Mouse (Mus musculus): Measurements from ENCODE around the gene Trpm8. TPM values are rescaled to one million over a fixed set of nuclear protein-coding genes. Genes with fewer than 3 reads are reported as not detected.

Gene Trpm8
- polyA plus RNA-seq, 1 experiment from 2014 or later = not detected

- Histone ChIP-seq H3K27me3 (ENCODE audit: control insufficient read depth, insufficient read depth, low read length) (no peaks in the 10 kb centered on the region), H3K4me3 (ENCODE audit: low read length) (no peak overlapping the region), H3K9ac (ENCODE audit: low read depth, low read length) (no peak overlapping the region), H3K4me2 (replicated peaks; ENCODE audit: low read depth, low read length) (no peak overlapping the region), H3K4me1 (ENCODE audit: control insufficient read depth, insufficient read depth, low read length) (no peaks in the 10 kb centered on the region), H3K9me3 (ENCODE audit: control insufficient read depth, low read length) (peaks cover 89% of the 10 kb centered on the region), H3K27ac (ENCODE audit: low read depth, low read length) (no peak overlapping the region), H3K36me3 (ENCODE audit: control insufficient read depth, insufficient read depth, low read length) (no peaks in the 10 kb centered on the region)
- 61% methylated on average over 5 of the region's 5 CpGs for WGBS
- no peak for ATAC-seq (ENCODE audit: low FRiP score, low TSS enrichment)
Measured at GRCm38 (mm10) chr1:88243861-88244260, 33.6 kb upstream of the Trpm8 start.

- H3K9ac ChIP-seq (ENCODE audit: low read depth, low read length) = no peak overlapping the region
Measured at GRCm38 (mm10) chr1:88245881-88246280, 31.6 kb upstream of the Trpm8 start.

GRCm38 (mm10) chr1:88246386-88246785 lies 31.1 kb upstream of the Trpm8 start:
- no peak overlapping the region for H3K4me2 ChIP-seq (replicated peaks; ENCODE audit: low read depth, low read length)
- no peaks in the 10 kb centered on the region for H3K36me3 ChIP-seq (ENCODE audit: control insufficient read depth, insufficient read depth, low read length)
- peaks cover 83% of the 10 kb centered on the region for H3K9me3 ChIP-seq (ENCODE audit: control insufficient read depth, low read length)
- no peaks in the 10 kb centered on the region for H3K27me3 ChIP-seq (ENCODE audit: control insufficient read depth, insufficient read depth, low read length)
- ATAC-seq (ENCODE audit: low FRiP score, low TSS enrichment) = no peak
- no peak overlapping the region for H3K27ac ChIP-seq (ENCODE audit: low read depth, low read length)
- no peak overlapping the region for H3K4me3 ChIP-seq (ENCODE audit: low read length)
- H3K4me1 ChIP-seq (ENCODE audit: control insufficient read depth, insufficient read depth, low read length) = no peaks in the 10 kb centered on the region
- WGBS = 52% methylated on average over 6 of the region's 6 CpGs
- H3K9ac ChIP-seq (ENCODE audit: low read depth, low read length) = no peak overlapping the region

More at GRCm38 (mm10) chr1:88245881-88246280, 31.6 kb upstream of the Trpm8 start:
- Histone ChIP-seq H3K27me3 (ENCODE audit: control insufficient read depth, insufficient read depth, low read length) (no peaks in the 10 kb centered on the region), H3K27ac (ENCODE audit: low read depth, low read length) (no peak overlapping the region), H3K36me3 (ENCODE audit: control insufficient read depth, insufficient read depth, low read length) (no peaks in the 10 kb centered on the region), H3K4me3 (ENCODE audit: low read length) (no peak overlapping the region), H3K9me3 (ENCODE audit: control insufficient read depth, low read length) (peaks cover 87% of the 10 kb centered on the region), H3K4me2 (replicated peaks; ENCODE audit: low read depth, low read length) (no peak overlapping the region), H3K4me1 (ENCODE audit: control insufficient read depth, insufficient read depth, low read length) (no peaks in the 10 kb centered on the region)
- no peak for ATAC-seq (ENCODE audit: low FRiP score, low TSS enrichment)
- WGBS = 77% methylated on average over 6 of the region's 6 CpGs

GRCm38 (mm10) chr1:88247660-88248059 lies 29.8 kb upstream of the Trpm8 start:
- 46% methylated on average over 2 of the region's 2 CpGs for WGBS
- H3K4me3 ChIP-seq (ENCODE audit: low read length) = no peak overlapping the region
- H3K27me3 ChIP-seq (ENCODE audit: control insufficient read depth, insufficient read depth, low read length) = no peaks in the 10 kb centered on the region
- no peak for ATAC-seq (ENCODE audit: low FRiP score, low TSS enrichment)
- no peak overlapping the region for H3K9ac ChIP-seq (ENCODE audit: low read depth, low read length)
- no peaks in the 10 kb centered on the region for H3K4me1 ChIP-seq (ENCODE audit: control insufficient read depth, insufficient read depth, low read length)
- no peak overlapping the region for H3K27ac ChIP-seq (ENCODE audit: low read depth, low read length)
- H3K9me3 ChIP-seq (ENCODE audit: control insufficient read depth, low read length) = peaks cover 84% of the 10 kb centered on the region
- H3K36me3 ChIP-seq (ENCODE audit: control insufficient read depth, insufficient read depth, low read length) = no peaks in the 10 kb centered on the region
- H3K4me2 ChIP-seq (replicated peaks; ENCODE audit: low read depth, low read length) = no peak overlapping the region

GRCm38 (mm10) chr1:88248658-88249057 lies 28.8 kb upstream of the Trpm8 start:
- no peaks in the 10 kb centered on the region for H3K36me3 ChIP-seq (ENCODE audit: control insufficient read depth, insufficient read depth, low read length)
- 72% methylated on average over 4 of the region's 4 CpGs for WGBS
- ATAC-seq (ENCODE audit: low FRiP score, low TSS enrichment) = no peak
- no peaks in the 10 kb centered on the region for H3K4me1 ChIP-seq (ENCODE audit: control insufficient read depth, insufficient read depth, low read length)
- no peak overlapping the region for H3K4me2 ChIP-seq (replicated peaks; ENCODE audit: low read depth, low read length)
- H3K9ac ChIP-seq (ENCODE audit: low read depth, low read length) = no peak overlapping the region
- H3K9me3 ChIP-seq (ENCODE audit: control insufficient read depth, low read length) = peaks cover 83% of the 10 kb centered on the region
- no peak overlapping the region for H3K4me3 ChIP-seq (ENCODE audit: low read length)
- H3K27me3 ChIP-seq (ENCODE audit: control insufficient read depth, insufficient read depth, low read length) = no peaks in the 10 kb centered on the region
- no peak overlapping the region for H3K27ac ChIP-seq (ENCODE audit: low read depth, low read length)

- H3K4me2 ChIP-seq (replicated peaks; ENCODE audit: low read depth, low read length) = no peak overlapping the region
- no peak overlapping the region for H3K27ac ChIP-seq (ENCODE audit: low read depth, low read length)
- no peak for ATAC-seq (ENCODE audit: low FRiP score, low TSS enrichment)
- H3K36me3 ChIP-seq (ENCODE audit: control insufficient read depth, insufficient read depth, low read length) = no peaks in the 10 kb centered on the region
- no peaks in the 10 kb centered on the region for H3K4me1 ChIP-seq (ENCODE audit: control insufficient read depth, insufficient read depth, low read length)
- peaks cover 81% of the 10 kb centered on the region for H3K9me3 ChIP-seq (ENCODE audit: control insufficient read depth, low read length)
- no peak overlapping the region for H3K4me3 ChIP-seq (ENCODE audit: low read length)
- no peaks in the 10 kb centered on the region for H3K27me3 ChIP-seq (ENCODE audit: control insufficient read depth, insufficient read depth, low read length)
- WGBS = 80% methylated on average over 7 of the region's 7 CpGs
- no peak overlapping the region for H3K9ac ChIP-seq (ENCODE audit: low read depth, low read length)
Measured at GRCm38 (mm10) chr1:88249596-88249995, 27.9 kb upstream of the Trpm8 start.

- H3K4me3 ChIP-seq (ENCODE audit: low read length) = no peak overlapping the region
- no peaks in the 10 kb centered on the region for H3K27me3 ChIP-seq (ENCODE audit: control insufficient read depth, insufficient read depth, low read length)
- H3K36me3 ChIP-seq (ENCODE audit: control insufficient read depth, insufficient read depth, low read length) = no peaks in the 10 kb centered on the region
- H3K27ac ChIP-seq (ENCODE audit: low read depth, low read length) = no peak overlapping the region
- peaks cover 81% of the 10 kb centered on the region for H3K9me3 ChIP-seq (ENCODE audit: control insufficient read depth, low read length)
- no peak for ATAC-seq (ENCODE audit: low FRiP score, low TSS enrichment)
- H3K9ac ChIP-seq (ENCODE audit: low read depth, low read length) = no peak overlapping the region
- WGBS = 82% methylated on average over 5 of the region's 5 CpGs
- no peaks in the 10 kb centered on the region for H3K4me1 ChIP-seq (ENCODE audit: control insufficient read depth, insufficient read depth, low read length)
- H3K4me2 ChIP-seq (replicated peaks; ENCODE audit: low read depth, low read length) = no peak overlapping the region
Measured at GRCm38 (mm10) chr1:88250023-88250422, 27.4 kb upstream of the Trpm8 start.

GRCm38 (mm10) chr1:88253106-88253505 lies 24.4 kb upstream of the Trpm8 start:
- no peaks in the 10 kb centered on the region for H3K36me3 ChIP-seq (ENCODE audit: control insufficient read depth, insufficient read depth, low read length)
- no peaks in the 10 kb centered on the region for H3K27me3 ChIP-seq (ENCODE audit: control insufficient read depth, insufficient read depth, low read length)
- H3K9ac ChIP-seq (ENCODE audit: low read depth, low read length) = no peak overlapping the region
- peaks cover 72% of the 10 kb centered on the region for H3K9me3 ChIP-seq (ENCODE audit: control insufficient read depth, low read length)
- H3K4me3 ChIP-seq (ENCODE audit: low read length) = no peak overlapping the region
- H3K27ac ChIP-seq (ENCODE audit: low read depth, low read length) = no peak overlapping the region
- ATAC-seq (ENCODE audit: low FRiP score, low TSS enrichment) = no peak
- H3K4me1 ChIP-seq (ENCODE audit: control insufficient read depth, insufficient read depth, low read length) = no peaks in the 10 kb centered on the region
- 68% methylated on average over 8 of the region's 8 CpGs for WGBS
- no peak overlapping the region for H3K4me2 ChIP-seq (replicated peaks; ENCODE audit: low read depth, low read length)

GRCm38 (mm10) chr1:88253540-88253939 lies 23.9 kb upstream of the Trpm8 start:
- Histone ChIP-seq H3K4me2 (replicated peaks; ENCODE audit: low read depth, low read length) (no peak overlapping the region), H3K4me1 (ENCODE audit: control insufficient read depth, insufficient read depth, low read length) (no peaks in the 10 kb centered on the region), H3K27me3 (ENCODE audit: control insufficient read depth, insufficient read depth, low read length) (no peaks in the 10 kb centered on the region), H3K4me3 (ENCODE audit: low read length) (no peak overlapping the region), H3K9ac (ENCODE audit: low read depth, low read length) (no peak overlapping the region), H3K27ac (ENCODE audit: low read depth, low read length) (no peak overlapping the region), H3K36me3 (ENCODE audit: control insufficient read depth, insufficient read depth, low read length) (no peaks in the 10 kb centered on the region), H3K9me3 (ENCODE audit: control insufficient read depth, low read length) (peaks cover 67% of the 10 kb centered on the region)
- 76% methylated on average over 6 of the region's 6 CpGs for WGBS
- no peak for ATAC-seq (ENCODE audit: low FRiP score, low TSS enrichment)

Data from kidney, embryonic 14.5 days (tissue).